Mouse (Mus musculus): ENCODE measurements at regions not wholly inside any gene's neighbourhood (a gene's known extent, or its start where the extent isn't known, plus 50 kb on each side); places are given as distances from the start of the nearest gene placed in this dataset.

- TF ChIP-seq POLR2A (IDR thresholded peaks at IDR 0.05; ENCODE audit: borderline replicate concordance, extremely low read depth, low read depth, low read length): no peak
- no peak for TF ChIP-seq CTCF (IDR thresholded peaks at IDR 0.05; ENCODE audit: insufficient read depth, low read length)
Measured at GRCm38 (mm10) chr2:160029432-160029831, 304.5 kb downstream of the Gm826 start.

All from lung, adult 2 months (tissue).